Mouse (Mus musculus) right cerebral cortex, adult 18-20 months (tissue): ENCODE measurements at regions not wholly inside any gene's neighbourhood (a gene's known extent, or its start where the extent isn't known, plus 50 kb on each side); places are given as distances from the start of the nearest gene placed in this dataset.

Experiments used
- DNase-seq: peaks from one replicate; pipeline ENCODE4 v3.0.0; 2022; ENCODE audit warnings: mixed read lengths

DNA sequence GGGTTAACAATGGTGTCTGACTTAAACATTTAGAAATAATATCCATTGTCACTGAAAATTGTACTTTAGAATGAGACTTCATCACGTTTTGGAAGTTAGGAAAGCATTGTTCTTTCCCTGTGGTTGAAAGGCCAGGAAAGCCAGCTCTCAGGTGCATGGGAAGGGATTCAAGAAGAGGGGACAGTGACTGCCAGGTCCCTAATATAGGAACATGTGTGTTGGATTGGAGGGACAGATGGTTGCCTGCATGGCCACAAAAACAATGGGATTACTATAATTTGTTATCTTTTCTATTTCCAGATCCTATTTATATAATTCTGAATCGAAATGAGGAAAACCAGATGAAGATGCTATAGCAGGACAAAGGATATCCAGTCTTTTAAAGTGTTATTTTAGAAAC, 184.2 kb upstream of the Nr2f1 start:
- no peak for DNase-seq

DNA sequence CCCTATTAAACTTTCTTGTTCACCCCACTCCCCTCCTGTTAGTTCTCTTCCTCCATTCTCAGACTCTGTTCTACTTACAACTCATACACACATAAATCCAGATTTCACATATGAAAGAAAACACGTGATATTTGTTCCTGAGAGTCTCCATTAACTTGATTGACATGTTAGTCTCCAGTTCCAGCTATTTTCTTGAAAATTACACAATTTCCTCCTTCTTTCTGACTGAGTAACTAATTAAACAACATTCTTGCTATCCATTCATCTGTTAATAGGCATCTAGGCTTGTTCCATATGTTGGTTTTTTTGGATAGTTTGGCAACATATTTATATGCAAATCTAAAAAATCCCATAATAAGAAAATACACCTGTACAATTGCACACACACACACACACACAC, 161.7 kb upstream of the Nr2f1 start:
- no peak for DNase-seq

DNA sequence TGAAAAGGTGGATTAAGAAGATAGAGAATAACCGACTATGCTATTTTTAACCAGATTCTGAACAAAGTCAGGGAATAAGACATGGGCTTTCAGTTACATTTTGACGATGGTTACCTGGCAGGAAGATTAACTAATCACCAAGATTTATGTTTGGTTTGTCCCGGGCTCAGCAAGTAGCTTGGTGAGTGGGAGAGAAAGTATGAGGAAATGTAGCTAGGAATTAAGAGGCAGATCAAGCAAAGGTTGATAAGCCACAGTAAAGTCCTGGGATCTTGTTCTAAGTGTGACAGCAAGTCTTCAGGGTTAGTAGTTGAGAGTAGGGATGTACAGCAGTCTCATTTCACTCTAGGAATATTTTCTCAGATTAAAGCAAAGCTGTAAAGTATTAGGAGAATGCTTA, 149.3 kb upstream of the Nr2f1 start:
- no peak for DNase-seq

DNA sequence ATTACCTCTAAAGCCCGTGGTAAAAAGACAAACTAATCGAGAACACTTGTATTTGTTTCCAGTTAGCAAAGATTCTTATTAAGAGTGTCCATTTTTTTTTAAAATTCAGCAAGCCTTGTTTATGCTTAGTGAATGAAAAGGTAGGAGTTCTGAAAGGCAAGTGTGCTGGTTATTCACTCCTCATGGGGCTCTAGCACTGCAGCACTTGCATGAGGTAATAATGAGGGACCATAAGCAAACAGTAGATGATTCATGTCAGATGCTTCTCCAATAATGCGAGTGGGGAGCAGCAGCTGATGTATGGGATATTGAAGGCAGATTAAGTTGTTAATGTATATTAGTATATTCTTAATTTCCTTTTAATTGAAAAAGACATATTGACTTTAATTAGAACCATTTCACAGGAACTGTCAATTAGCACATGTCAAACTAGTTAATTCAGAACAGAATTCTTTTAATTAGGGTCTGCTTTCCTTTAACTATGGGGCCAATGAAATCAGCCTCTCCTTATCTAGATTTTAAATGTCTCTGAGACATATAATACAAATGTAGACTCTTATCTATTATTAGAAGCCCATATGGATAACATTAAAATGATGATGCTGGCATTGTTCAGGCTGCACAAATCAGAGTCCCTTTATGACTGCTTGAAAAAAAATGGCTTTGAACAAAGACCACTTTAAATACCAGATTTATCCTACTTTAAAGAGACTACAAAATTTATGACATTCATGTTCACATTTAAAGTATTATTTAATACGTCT, 125.1 kb upstream of the Nr2f1 start:
- DNase-seq = no peak

DNA sequence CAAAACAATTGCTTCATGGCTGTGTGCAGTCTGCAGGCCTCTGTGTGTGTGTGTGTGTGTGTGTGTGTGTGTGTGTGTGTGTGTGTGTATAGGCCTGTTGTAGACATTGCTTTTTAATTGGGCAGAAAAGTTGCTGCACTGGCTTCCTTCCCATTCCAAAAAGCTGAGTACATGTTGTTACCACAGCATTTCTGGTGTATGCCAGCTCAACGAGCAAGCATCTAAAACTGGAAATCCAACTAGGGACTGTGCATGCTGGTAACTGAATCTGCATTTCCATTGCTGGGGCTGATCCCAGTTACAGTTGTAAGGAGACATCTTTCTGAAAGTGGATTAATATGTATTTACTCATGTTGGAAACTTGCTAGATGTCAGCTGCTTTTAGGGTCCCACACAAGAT, 123.6 kb upstream of the Nr2f1 start:
- no peak for DNase-seq

DNA sequence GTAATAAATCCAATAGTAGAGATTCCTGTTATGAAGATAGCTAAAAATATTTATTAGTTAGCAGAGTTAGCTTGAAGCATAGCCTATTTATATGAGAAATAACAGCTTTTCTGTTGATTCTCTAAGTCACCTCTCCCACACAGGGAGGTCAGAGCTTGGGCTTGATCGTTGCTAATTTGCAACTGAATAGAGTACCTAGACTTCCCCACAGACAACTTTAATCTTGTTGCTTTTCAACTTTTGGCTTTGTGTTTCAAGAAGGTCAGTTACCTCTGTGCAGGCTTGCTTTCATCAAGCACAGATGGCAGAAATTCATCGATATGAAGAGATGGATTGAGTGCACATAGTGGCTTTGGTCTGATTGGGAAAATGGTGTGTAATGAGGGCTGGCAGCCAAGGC, 118.9 kb upstream of the Nr2f1 start:
- no peak for DNase-seq

DNA sequence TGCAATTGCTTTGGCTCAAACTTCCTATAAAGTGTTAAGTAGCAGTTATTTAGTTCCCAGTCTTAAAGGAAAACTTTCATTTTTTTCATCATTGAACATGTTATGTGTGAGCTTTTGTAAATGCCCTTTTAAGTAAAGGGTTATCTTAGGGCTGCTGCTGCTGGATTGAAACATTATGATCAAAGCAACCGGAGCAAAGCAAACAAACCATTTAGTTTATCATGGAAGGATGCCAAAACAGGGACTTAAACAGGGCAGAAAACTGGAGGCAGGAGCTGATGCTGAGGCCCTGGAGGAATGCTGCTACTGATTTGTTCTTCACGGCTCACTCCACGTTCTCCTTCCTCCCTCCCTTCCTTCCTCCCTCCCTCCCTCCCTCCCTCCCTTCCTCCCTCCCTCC, 111.3 kb upstream of the Nr2f1 start:
- no peak for DNase-seq
